Mouse (Mus musculus) layer of hippocampus, adult 9-10 months (tissue): Measurements from ENCODE around the gene Ppm1h.

Source experiments
- DNase-seq: peaks from one replicate; pipeline ENCODE4 v3.0.0; 2022; ENCODE audit warnings: low spot score

The Ppm1h gene

GRCm38 (mm10) chr10:122770337-122770736 is 91.8 kb downstream of the Ppm1h start:
- DNase-seq = no peak

DNA sequence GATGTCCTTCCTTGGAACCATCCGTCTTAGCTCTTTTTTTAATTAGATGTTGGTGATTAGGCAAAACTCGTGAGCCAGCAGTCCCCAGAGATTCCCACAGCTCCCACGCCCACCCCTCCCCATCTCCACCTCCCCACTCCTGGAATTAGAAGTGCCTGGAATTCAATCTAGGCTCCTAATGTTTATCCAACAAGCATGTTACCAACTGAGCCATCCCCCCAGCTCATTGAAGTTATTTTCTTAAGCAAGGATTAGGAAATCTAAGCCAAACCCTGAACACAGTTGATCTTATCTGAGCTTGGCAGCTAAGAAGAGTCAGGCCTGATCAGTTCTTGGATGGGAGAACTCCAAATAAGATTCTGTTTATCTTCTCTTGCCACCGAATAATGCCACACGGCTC is 92.4 kb downstream of the Ppm1h start:
- no peak for DNase-seq

DNA sequence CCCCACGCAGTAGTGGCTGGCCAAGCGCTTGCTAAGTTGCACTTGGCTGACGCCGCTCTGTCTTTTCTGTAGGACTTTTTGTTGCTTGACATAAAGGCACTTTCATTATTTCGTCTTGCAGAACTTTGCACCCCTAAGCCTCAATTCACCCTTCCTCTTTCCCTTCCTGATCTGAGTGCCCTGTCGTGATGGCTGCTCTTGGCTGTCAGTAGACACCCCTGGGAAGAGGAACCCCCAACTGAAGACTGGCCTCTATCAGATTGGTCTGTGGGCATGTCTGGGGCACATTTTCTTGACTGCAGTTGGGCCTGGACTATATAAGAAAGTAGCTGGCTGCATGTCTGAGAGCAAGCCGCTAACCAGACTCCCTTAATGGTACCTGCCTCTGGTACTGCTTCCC is 95.6 kb downstream of the Ppm1h start:
- no peak for DNase-seq

DNA sequence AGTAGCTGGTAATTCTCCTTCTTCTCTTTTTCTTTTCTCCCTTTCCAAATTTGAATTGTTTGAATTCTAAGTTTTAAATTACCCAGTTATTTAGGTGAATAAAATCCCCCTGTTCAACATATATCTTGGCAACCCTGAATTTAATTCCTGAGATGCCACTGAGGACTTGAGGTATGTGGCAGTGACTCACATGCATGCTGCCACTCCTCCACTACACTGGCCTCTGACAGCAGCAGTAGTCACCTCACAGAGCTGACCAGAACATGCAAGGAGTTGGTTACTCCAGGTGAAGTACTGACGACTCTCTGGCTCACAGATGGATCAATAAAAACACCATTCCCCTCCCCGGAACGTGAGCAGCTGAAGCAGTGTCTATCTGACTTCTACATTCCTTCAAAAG is 98.9 kb downstream of the Ppm1h start:
- DNase-seq = no peak

- DNase-seq = no peak
Measured at GRCm38 (mm10) chr10:122777939-122778655, 99.5 kb downstream of the Ppm1h start.

- DNase-seq = no peak
Measured at GRCm38 (mm10) chr10:122779351-122779750, 100.8 kb downstream of the Ppm1h start.

- no peak for DNase-seq
Measured at GRCm38 (mm10) chr10:122782755-122783154, 104.2 kb downstream of the Ppm1h start.

DNA sequence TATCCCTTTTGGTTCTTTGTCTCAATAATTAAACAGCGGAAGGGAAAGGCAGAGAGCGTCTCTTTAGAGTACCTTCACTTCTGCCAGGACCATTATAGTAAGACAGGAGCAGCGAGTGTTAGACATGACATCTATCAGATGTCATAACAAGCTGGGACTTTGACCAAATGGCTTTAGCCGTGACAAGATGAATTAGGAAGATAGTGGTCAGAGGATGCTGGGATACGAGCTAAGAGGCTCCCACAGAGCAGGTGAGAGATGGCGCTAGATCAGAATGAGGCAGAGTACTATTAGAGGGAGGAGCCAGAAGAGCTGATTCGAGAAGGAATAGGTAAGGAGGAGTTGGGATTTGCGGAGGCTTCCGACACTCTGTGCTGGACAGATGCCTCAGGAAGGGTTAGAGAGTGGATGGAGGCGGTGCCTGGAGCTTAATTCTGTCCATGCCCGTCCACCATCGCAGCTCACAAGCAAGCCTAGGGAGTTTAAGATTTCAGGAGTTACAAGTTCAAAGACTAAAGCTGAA is 111.1 kb downstream of the Ppm1h start:
- no peak for DNase-seq

GRCm38 (mm10) chr10:122792021-122792966 is 113.7 kb downstream of the Ppm1h start:
- DNase-seq = no peak

- no peak for DNase-seq
Measured at GRCm38 (mm10) chr10:122793193-122793592, 114.6 kb downstream of the Ppm1h start.

GRCm38 (mm10) chr10:122794187-122794850 is 115.8 kb downstream of the Ppm1h start:
- DNase-seq = peak; percentile 43

- DNase-seq = no peak
Measured at GRCm38 (mm10) chr10:122797955-122798354, 119.4 kb downstream of the Ppm1h start.

- no peak for DNase-seq
Measured at GRCm38 (mm10) chr10:122800003-122800731, 121.6 kb downstream of the Ppm1h start.

- no peak for DNase-seq
Measured at GRCm38 (mm10) chr10:122800732-122801110, 122.2 kb downstream of the Ppm1h start.

- DNase-seq = no peak
Measured at GRCm38 (mm10) chr10:122802218-122802617, 123.7 kb downstream of the Ppm1h start.

GRCm38 (mm10) chr10:122802901-122803300 is 124.3 kb downstream of the Ppm1h start:
- DNase-seq = no peak

- DNase-seq = peak; percentile 57
Measured at GRCm38 (mm10) chr10:122803906-122804305, 125.3 kb downstream of the Ppm1h start.

DNA sequence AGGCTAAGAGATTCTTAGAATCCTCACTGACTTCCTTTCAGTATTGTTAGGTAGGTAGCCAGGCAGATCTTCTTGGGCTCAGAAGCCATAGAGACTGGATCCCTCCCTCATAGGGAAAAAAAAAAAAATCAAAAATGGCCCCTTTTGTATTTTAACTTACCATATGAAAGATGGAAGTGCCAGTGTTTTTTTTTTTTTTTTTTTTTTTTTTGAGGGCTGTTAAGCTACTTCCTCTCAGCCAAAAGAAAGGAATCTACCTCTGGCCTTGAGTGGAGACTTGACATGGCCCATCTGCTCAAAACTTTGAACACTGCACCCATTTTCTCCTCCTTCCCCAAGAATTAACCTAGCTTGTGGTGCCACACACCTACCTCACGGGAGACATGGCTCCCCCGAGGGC is 127.3 kb downstream of the Ppm1h start:
- DNase-seq = no peak

DNA sequence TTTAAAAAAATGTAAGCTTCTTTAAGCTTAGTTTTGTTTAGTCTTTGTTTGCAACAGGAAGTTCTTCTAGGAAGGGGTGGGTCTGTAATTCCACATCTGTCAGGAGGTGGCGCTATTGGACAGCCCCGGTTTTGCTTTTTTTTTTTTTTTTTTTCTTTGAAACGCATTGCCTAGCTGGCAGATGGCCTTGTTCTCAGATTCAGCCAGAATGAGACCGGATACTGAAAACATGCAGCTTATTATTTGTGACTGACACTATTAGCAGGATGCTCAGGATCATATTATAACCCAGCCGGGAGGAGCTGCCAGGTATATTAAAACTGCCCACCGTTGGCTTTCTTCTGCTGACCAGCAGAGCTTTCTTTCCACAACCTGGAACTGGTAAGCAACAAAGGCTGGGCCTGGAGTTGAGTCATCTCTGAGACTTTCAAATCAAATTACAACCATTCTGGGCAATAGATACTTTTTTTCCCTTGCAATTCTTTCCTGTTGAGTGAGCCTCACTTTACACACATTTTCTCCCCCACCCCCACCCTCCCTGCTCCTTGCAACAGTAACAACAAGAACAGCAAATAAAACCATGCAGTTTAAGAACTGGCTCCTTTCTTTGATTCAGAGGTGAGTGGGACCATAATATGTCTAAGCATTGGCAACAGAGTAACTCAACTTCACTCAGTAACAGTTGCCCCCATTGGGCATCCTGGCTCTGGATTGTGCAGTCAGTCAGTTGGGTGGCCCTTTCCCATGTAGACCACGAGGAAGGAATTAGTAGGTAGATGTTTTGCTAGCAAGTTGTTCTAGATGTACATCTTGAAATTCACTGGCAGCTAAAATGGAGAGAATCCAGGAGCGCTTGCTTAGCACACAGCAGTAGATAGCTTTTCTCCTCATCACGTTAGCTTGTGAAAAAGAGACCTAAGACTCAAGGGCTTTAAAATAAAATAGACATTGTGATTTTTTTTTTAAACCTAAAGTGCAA is 128.9 kb downstream of the Ppm1h start:
- peak; percentile 68 for DNase-seq

- no peak for DNase-seq
Measured at GRCm38 (mm10) chr10:122808186-122808585, 129.6 kb downstream of the Ppm1h start.
